Mouse (Mus musculus): ENCODE data around the gene Hebp2. TPM values are rescaled to one million over a fixed set of nuclear protein-coding genes. Genes with fewer than 3 reads are reported as not detected.

Gene Hebp2
- total RNA-seq, 2 experiments from 2014 or later = 4.7 to 6.6 TPM

DNA sequence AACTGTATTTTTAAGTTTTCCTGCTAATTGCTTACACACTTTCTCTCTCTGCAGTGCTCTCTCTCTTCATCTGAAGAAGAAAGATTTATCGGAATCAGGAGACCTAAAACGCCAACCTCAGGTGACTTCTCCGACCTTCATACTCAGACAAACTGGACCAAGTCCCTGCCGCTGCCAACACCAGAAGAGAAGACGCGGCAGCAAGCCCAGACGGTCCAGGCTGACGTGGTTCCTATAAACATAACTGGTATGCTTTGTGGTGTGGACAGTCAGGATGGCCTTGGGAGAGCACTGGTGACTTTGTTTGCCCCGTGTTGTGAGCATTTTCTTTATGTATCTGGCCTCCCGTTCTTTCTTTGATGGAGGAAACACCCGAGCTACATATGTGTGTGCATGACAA lies 34.4 kb downstream of the Hebp2 start:
- DNase-seq (ENCODE audit: low spot score in 2 of 2) = no peak

DNA sequence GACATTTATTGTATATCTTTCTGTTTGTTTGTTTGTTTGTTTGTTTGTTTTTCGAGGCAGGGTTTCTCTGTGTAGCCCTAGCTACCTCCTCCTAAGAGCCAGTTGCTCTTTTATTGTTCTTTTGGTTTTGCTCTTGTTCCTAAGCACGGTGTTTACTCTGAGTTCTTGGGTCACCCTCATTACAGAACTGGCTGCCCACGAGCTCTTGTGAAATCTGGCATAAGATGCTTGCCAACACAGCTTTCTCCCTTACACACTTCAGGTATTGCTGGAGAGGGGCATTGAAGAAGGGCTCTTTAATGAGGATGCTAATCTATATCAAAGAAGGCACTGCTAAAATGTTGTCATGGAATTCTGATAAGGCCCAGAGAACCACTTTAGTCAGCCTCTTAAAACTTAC lies 35.2 kb downstream of the Hebp2 start:
- DNase-seq (ENCODE audit: low spot score in 2 of 2) = no peak

DNA sequence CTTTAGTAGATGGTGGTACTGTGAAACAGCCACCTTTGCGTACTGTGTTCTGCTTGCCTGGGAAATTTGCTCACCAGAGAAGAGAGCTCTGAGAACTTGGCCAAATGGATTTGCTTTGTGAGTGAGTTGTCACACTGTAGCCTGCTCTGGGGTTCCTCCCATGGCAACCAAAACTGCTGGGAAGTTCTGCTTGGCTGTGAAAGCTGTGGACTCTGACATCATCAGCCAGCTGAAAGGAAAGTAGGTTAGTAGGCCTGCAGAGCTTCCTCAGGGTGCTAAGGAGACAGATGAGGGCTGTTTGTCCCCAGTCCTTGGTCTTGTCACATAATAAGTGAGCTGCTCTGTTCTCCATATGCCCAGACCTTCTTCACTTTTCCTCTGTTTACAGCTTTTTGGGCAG lies 37.3 kb downstream of the Hebp2 start:
- no peak for DNase-seq (ENCODE audit: low spot score in 2 of 2)

DNA sequence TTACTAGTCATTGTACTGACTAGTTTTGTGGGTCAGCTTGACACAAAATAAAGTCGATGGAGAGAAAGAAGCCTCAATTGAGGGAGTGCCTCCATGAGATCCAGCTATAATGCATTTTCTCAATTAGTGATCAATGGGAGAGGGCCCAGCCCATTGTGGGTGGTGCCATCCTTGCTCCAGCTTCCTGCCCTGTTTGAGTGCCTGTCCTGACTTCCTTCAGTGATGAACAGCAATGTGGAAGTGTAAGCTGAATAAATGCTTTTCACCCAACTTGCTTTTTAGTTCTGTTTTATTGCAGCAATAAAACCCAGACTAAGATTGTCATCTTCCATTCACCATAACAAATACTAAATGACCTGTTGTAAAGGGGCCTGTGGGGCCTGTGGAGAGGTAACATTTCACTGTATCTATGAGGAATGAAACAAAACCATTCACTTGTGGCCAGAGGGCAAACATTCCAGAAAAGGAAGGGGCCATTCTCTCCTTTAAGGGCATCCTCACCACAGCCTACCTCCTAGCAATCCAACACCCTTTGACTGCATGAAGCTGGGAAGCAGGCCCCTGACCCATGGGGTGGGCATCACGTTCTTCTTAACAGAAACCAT lies 37.9 kb downstream of the Hebp2 start:
- DNase-seq (ENCODE audit: low spot score in 2 of 2) = no peak

DNA sequence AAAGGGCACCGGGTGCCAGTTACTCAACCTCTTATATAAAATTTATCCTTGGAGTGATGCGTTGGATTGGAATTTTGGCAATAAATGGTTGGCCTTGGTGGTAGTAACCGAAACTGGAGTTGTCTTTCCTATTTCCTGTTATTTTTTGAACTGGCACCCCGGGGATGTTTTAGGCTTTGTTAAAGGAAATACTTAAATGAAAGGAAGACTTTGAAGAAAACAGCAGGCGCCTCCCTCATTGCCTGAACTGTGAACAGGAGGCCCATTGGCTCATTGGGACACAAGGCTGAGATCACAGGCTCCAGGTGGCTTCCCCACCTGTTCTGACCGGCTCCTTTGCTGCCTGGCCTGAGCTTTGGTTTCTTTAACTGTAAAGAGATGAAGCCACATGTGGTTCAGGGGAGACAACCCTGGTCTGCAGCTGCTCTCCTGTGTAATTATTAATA lies 39.4 kb downstream of the Hebp2 start:
- no peak for DNase-seq (ENCODE audit: low spot score in 2 of 2)

DNA sequence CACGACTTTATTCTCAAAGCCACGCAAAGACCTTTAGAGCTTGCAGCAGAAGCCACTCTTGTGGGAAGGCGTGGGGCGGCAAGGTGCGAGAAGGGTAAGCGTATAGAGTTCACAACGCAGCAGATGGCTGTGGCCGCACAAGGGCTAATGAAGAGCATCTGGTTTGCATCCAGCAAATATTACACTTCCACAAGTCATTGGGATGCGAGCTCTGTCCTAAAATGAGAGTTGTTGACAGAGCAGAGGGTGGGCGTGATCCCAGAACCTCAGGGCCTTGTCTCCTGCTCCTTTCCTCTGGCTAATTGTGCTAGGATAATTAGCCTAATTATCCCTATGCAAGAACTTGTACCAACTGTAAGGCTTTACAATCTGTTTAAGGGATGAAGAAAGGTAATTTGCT lies 40.2 kb downstream of the Hebp2 start:
- DNase-seq (ENCODE audit: low spot score in 2 of 2) = no peak

DNA sequence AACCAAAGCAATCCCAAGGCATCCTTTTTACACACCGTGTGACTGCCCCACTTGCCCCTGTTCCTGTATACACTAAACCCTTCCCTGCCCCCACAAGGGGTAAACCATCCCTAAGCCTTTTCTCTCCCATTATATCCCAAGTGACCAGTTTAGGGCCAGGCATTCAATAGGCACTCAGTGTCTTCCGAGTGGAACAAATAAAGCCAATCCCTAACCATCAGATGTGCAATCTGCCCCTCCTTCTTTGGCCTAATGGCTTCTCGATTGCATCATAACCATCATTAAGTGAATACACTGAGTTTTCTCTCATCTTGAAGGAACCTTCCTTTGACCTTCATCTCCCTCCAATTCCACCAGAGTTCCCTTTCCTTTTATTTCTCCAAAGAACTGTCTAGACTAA lies 43.9 kb downstream of the Hebp2 start:
- DNase-seq (ENCODE audit: low spot score in 2 of 2) = no peak

DNA sequence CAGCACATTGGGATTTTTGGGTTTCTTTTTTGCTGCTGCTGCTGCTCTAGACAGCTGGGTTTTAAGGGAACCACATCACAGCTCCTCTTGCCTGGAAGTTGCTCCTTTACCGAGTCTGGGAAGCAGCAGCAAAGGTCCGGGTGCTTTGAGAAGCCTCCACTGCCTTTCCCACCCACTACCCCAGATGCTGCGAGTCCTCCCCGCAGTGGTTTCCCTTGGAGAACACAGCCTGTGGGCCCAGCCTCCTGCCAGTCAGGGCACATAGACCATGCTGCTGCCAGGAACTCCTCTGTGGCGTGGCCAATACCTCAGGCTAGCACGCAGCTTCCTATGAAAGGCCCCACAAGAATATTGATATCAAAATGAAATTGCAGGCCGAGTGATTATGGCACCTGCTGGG lies 48.8 kb downstream of the Hebp2 start:
- no peak for DNase-seq (ENCODE audit: low spot score in 2 of 2)

DNA sequence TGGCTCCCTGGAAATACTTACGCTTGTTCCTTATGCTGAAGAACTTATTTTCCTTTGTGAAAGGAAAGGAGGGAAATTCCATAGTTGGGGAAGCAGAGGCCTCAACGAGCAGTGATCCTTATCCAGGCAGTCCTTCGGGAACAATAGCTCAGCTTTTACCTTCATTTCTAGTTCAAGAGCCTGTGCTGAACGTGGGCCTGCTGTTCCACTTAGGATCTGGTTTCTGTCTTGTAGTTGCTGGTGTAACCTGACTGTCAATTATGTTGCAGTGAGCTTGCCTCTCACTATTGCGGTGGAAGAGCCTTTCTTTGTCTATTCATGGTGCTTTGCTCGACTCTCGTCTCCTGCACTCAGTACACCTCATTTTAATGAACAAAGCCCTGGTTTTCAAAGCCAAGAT lies 51.6 kb downstream of the Hebp2 start:
- no peak for DNase-seq (ENCODE audit: low spot score in 2 of 2)

DNA sequence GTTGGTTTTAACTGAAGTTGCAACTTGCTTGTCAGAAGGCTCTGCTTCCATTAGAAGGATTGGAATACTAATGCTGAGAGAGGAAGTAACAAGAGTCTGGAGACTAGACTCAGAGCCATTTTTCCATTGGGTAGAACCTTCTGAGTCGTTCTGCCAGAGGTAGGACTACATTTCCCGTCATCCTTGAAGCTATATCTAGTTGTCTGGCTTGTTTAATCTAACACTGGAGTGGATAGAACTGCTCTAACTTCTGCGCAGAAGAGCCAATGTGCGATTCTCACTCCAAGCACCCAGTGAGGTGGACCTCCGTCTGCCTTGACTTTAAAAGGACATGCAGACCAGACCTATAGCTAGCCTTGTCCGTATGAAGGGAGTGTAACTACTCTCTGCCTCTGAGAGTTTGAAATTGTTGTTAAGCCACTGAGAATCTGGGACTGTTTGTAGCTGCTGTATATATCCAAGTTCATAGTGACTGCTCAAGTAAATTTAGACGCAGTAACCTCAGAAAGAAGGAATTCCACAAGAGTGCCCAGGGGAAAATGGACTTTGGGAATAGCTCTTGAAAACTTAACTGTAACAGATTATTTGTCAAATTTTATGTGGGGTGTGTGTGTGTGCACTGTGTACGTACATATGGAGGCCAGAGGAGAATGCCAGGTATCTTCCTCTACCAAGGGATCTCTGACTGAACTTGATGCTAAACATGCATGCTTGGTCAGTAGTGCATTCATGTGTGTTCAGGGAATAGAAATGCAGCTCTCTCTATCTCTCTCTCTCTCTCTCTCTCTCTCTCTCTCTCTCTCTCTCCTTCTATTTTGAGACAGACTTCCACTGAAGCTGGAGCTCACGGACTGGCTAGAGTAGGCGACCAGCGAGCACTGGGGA lies 52.6 kb downstream of the Hebp2 start:
- no peak for DNase-seq (ENCODE audit: low spot score in 2 of 2)

DNA sequence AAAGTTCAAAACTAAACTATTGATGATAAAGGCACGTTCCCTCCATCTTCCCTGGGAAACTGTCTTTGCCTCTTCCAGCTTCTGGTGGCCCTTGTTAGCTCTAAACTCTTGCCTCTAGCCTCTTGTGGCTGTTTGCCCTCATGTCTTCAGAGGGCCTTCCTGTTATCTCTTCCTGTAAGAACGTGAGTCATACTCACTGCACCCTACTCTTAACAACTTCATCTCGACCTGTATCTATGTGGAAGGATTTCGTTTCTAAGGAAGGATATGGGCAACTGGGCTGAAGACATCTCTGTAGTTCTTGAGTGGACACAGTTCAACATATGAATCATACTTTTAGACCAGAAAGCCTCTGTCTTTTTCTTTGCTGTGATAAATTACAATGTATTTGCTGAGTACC lies 53.9 kb downstream of the Hebp2 start:
- no peak for DNase-seq (ENCODE audit: low spot score in 2 of 2)

DNA sequence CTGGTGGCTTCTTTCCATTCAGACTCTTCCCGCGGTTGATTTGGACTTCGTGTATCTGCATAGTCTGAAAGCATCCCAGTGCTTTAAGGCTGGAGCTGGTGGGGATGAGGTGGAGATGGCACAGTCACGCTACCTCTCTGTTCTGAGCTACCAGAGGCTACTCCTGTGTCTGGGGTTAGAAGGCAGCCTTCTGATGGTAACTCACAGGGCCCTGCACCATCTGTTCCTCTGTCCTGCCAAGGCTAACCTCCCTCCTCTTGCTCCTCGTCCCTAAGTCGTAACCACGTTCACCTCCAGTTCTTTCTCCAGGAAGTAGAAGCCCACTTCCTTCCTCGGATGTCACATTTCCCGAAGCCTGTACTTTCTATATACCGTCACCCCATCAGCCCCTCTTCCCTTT lies 55.9 kb downstream of the Hebp2 start:
- no peak for DNase-seq (ENCODE audit: low spot score in 2 of 2)

Other genes starting within 250 kb of the Hebp2 start
- gene Nhsl1, start 227.1 kb downstream of the Hebp2 start, total RNA-seq (2021) = 1 to 10 TPM; 2.9 to 3.1 TPM
- gene Arfgef3, start 197.9 kb upstream of the Hebp2 start, total RNA-seq (2021) = 1 to 10 TPM; 5.0 to 5.8 TPM
- not detected for gene Gm4922, start 240.7 kb upstream of the Hebp2 start, total RNA-seq (2021)